Mouse (Mus musculus) myocyte (in vitro differentiated cells): ENCODE results near the gene Tnip2.

Source experiments
- CEBPB ChIP-seq: IDR thresholded peaks from 2 replicates; pipeline ENCODE4 v1.6.1; 2011; ENCODE audit warnings: mild to moderate bottlenecking, moderate library complexity; ENCODE audit not compliant: poor library complexity, insufficient read depth, severe bottlenecking
- E2F4 ChIP-seq: IDR thresholded peaks from one replicate; pipeline ENCODE4 v1.6.1; 2011; ENCODE audit warnings: mild to moderate bottlenecking, control low read depth, moderate library complexity; ENCODE audit not compliant: insufficient read depth
- MYOG ChIP-seq, 3 experiments: IDR thresholded peaks; one replicate each; pipeline ENCODE4 v1.6.1; 2011; ENCODE audit warnings: control low read depth in 2 of 3, low read depth in 2 of 3, mild to moderate bottlenecking in 2 of 3; ENCODE audit not compliant: insufficient read length in 2 of 3, control insufficient read depth in 1 of 3, insufficient read depth in 1 of 3
- POLR2A ChIP-seq: IDR thresholded peaks from one replicate; pipeline ENCODE4 v1.6.1; 2011; ENCODE audit warnings: low read depth, mild to moderate bottlenecking, control low read depth, moderate library complexity; ENCODE audit not compliant: insufficient read length
- USF1 ChIP-seq: IDR thresholded peaks from one replicate; pipeline ENCODE4 v1.6.1; 2011; ENCODE audit warnings: low read depth, mild to moderate bottlenecking, control low read depth, moderate library complexity

DNA sequence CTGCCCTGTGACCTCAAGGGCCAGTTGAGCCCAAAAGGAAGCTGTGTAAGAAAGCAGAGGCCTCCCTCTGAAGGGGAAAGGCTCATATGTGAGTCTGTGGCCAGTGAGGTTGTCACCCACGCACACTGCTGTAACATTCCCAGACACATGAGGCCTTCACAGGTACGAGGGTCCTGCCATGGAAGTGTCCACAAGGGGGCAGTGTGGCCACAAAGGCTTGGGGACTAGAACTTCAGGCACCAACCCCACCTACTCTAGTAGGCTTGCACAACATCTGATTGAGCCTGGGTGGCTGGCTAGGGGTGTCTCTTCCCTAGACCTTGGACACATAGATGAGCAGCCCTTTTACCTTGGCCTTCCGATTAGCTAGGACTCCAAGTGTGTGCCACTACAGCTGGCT, 4.1 kb upstream of the Tnip2 start:
- TF ChIP-seq CEBPB (no peak), POLR2A (no peak), E2F4 (no peak), USF1 (no peak), MYOG (IDR thresholded peaks at IDR 0.05; ENCODE audit: control insufficient read depth in 1 of 3, insufficient read depth in 1 of 3, insufficient read length in 2 of 3, low read depth in 2 of 3) (no peak)
